Mouse (Mus musculus): Measurements from ENCODE around the gene Atad5. TPM values are rescaled to one million over a fixed set of nuclear protein-coding genes. Genes with fewer than 3 reads are reported as not detected.

Gene Atad5
- polyA plus RNA-seq, 1 experiment: 0.18 TPM

GRCm38 (mm10) chr11:80156841-80157240 is 67.6 kb downstream of the Atad5 start:
- Histone ChIP-seq H3K4me3 (ENCODE audit: low read depth, low read length) (no peak overlapping the region), H3K27me3 (ENCODE audit: control insufficient read depth, insufficient read depth, low read length) (no peaks in the 10 kb centered on the region), H3K27ac (ENCODE audit: insufficient read depth, low read depth, low read length) (no peak overlapping the region), H3K36me3 (ENCODE audit: control insufficient read depth, insufficient read depth, low read length) (peaks cover 3% of the 10 kb centered on the region), H3K4me1 (ENCODE audit: control insufficient read depth, insufficient read depth, insufficient read length, low read length) (peaks cover 19% of the 10 kb centered on the region)
- TF ChIP-seq POLR2A (IDR thresholded peaks at IDR 0.05; ENCODE audit: low read depth, low read length): no peak
- TF ChIP-seq CTCF (IDR thresholded peaks at IDR 0.05; ENCODE audit: extremely low read depth, insufficient read length, insufficient replicate concordance, low read depth, low read length): no peak
- 65% methylated on average over 4 of the region's 4 CpGs for WGBS

- H3K4me3 ChIP-seq (ENCODE audit: low read depth, low read length): no peak overlapping the region
- H3K27ac ChIP-seq (ENCODE audit: insufficient read depth, low read depth, low read length): peak overlapping the region; percentile 74
- no peaks in the 10 kb centered on the region for H3K27me3 ChIP-seq (ENCODE audit: control insufficient read depth, insufficient read depth, low read length)
- peaks cover 14% of the 10 kb centered on the region for H3K4me1 ChIP-seq (ENCODE audit: control insufficient read depth, insufficient read depth, insufficient read length, low read length)
- TF ChIP-seq POLR2A (IDR thresholded peaks at IDR 0.05; ENCODE audit: low read depth, low read length) (no peak), CTCF (IDR thresholded peaks at IDR 0.05; ENCODE audit: extremely low read depth, insufficient read length, insufficient replicate concordance, low read depth, low read length) (no peak)
- 25% methylated on average over 7 of the region's 7 CpGs for WGBS
- H3K36me3 ChIP-seq (ENCODE audit: control insufficient read depth, insufficient read depth, low read length): peaks cover 17% of the 10 kb centered on the region
Measured at GRCm38 (mm10) chr11:80159018-80159417, 69.8 kb downstream of the Atad5 start.

GRCm38 (mm10) chr11:80161041-80161440 is 71.8 kb downstream of the Atad5 start:
- H3K27ac ChIP-seq (ENCODE audit: insufficient read depth, low read depth, low read length): no peak overlapping the region
- no peak overlapping the region for H3K4me3 ChIP-seq (ENCODE audit: low read depth, low read length)
- WGBS: 78% methylated on average over 4 of the region's 4 CpGs
- TF ChIP-seq CTCF (IDR thresholded peaks at IDR 0.05; ENCODE audit: extremely low read depth, insufficient read length, insufficient replicate concordance, low read depth, low read length): no peak
- TF ChIP-seq POLR2A (IDR thresholded peaks at IDR 0.05; ENCODE audit: low read depth, low read length): no peak
- H3K4me1 ChIP-seq (ENCODE audit: control insufficient read depth, insufficient read depth, insufficient read length, low read length): peaks cover 11% of the 10 kb centered on the region; the same call in 1 of the 2 replicates
- no peaks in the 10 kb centered on the region for H3K27me3 ChIP-seq (ENCODE audit: control insufficient read depth, insufficient read depth, low read length)
- H3K36me3 ChIP-seq (ENCODE audit: control insufficient read depth, insufficient read depth, low read length): peaks cover 30% of the 10 kb centered on the region

GRCm38 (mm10) chr11:80163362-80164116 is 74.3 kb downstream of the Atad5 start:
- no peak overlapping the region for H3K27ac ChIP-seq (ENCODE audit: insufficient read depth, low read depth, low read length)
- WGBS: 81% methylated on average over 7 of the region's 7 CpGs
- TF ChIP-seq POLR2A (IDR thresholded peaks at IDR 0.05; ENCODE audit: low read depth, low read length): no peak
- TF ChIP-seq CTCF (IDR thresholded peaks at IDR 0.05; ENCODE audit: extremely low read depth, insufficient read length, insufficient replicate concordance, low read depth, low read length): no peak

GRCm38 (mm10) chr11:80164224-80164623 is 75.0 kb downstream of the Atad5 start:
- peaks cover 46% of the 10 kb centered on the region for H3K36me3 ChIP-seq (ENCODE audit: control insufficient read depth, insufficient read depth, low read length)
- no peak overlapping the region for H3K4me3 ChIP-seq (ENCODE audit: low read depth, low read length)
- peaks cover 11% of the 10 kb centered on the region for H3K4me1 ChIP-seq (ENCODE audit: control insufficient read depth, insufficient read depth, insufficient read length, low read length)
- TF ChIP-seq POLR2A (IDR thresholded peaks at IDR 0.05; ENCODE audit: low read depth, low read length) (no peak), CTCF (IDR thresholded peaks at IDR 0.05; ENCODE audit: extremely low read depth, insufficient read length, insufficient replicate concordance, low read depth, low read length) (no peak)
- H3K27me3 ChIP-seq (ENCODE audit: control insufficient read depth, insufficient read depth, low read length): no peaks in the 10 kb centered on the region
- 80% methylated on average over 2 of the region's 2 CpGs for WGBS
- no peak overlapping the region for H3K27ac ChIP-seq (ENCODE audit: insufficient read depth, low read depth, low read length)

More at GRCm38 (mm10) chr11:80163362-80164116, 74.3 kb downstream of the Atad5 start:
- H3K4me3 ChIP-seq (ENCODE audit: low read depth, low read length): no peak overlapping the region
- peaks cover 43% of the 10 kb centered on the region for H3K36me3 ChIP-seq (ENCODE audit: control insufficient read depth, insufficient read depth, low read length)
- peaks cover 11% of the 10 kb centered on the region; the same call in 1 of the 2 replicates for H3K4me1 ChIP-seq (ENCODE audit: control insufficient read depth, insufficient read depth, insufficient read length, low read length)
- no peaks in the 10 kb centered on the region for H3K27me3 ChIP-seq (ENCODE audit: control insufficient read depth, insufficient read depth, low read length)

GRCm38 (mm10) chr11:80168121-80168520 is 78.9 kb downstream of the Atad5 start:
- no peak overlapping the region for H3K4me3 ChIP-seq (ENCODE audit: low read depth, low read length)
- peaks cover 41% of the 10 kb centered on the region for H3K36me3 ChIP-seq (ENCODE audit: control insufficient read depth, insufficient read depth, low read length)
- peaks cover 21% of the 10 kb centered on the region for H3K4me1 ChIP-seq (ENCODE audit: control insufficient read depth, insufficient read depth, insufficient read length, low read length)
- H3K27ac ChIP-seq (ENCODE audit: insufficient read depth, low read depth, low read length): peak overlapping the region; percentile 74
- H3K27me3 ChIP-seq (ENCODE audit: control insufficient read depth, insufficient read depth, low read length): no peaks in the 10 kb centered on the region
- TF ChIP-seq CTCF (IDR thresholded peaks at IDR 0.05; ENCODE audit: extremely low read depth, insufficient read length, insufficient replicate concordance, low read depth, low read length) (no peak), POLR2A (IDR thresholded peaks at IDR 0.05; ENCODE audit: low read depth, low read length) (no peak)
- 73% methylated on average over 9 of the region's 9 CpGs for WGBS

GRCm38 (mm10) chr11:80168611-80169249 is 79.5 kb downstream of the Atad5 start:
- H3K27me3 ChIP-seq (ENCODE audit: control insufficient read depth, insufficient read depth, low read length): no peaks in the 10 kb centered on the region
- H3K27ac ChIP-seq (ENCODE audit: insufficient read depth, low read depth, low read length): peak overlapping the region; percentile 87
- H3K4me3 ChIP-seq (ENCODE audit: low read depth, low read length): no peak overlapping the region
- H3K4me1 ChIP-seq (ENCODE audit: control insufficient read depth, insufficient read depth, insufficient read length, low read length): peaks cover 21% of the 10 kb centered on the region
- no peak for TF ChIP-seq CTCF (IDR thresholded peaks at IDR 0.05; ENCODE audit: extremely low read depth, insufficient read length, insufficient replicate concordance, low read depth, low read length)
- no peak for TF ChIP-seq POLR2A (IDR thresholded peaks at IDR 0.05; ENCODE audit: low read depth, low read length)
- 41% methylated on average over 4 of the region's 4 CpGs for WGBS
- peaks cover 38% of the 10 kb centered on the region for H3K36me3 ChIP-seq (ENCODE audit: control insufficient read depth, insufficient read depth, low read length)

Data from small intestine, adult 2 months (tissue).